Mouse (Mus musculus) cerebellum, adult (tissue): ENCODE measurements around the gene Dffa.
"Not testable (repeated sequence)": the region's sequence is repeated elsewhere in the genome, so short reads cannot be mapped to it uniquely, and the experiment has no call there.

Source experiments
- ATAC-seq: cut with Nextera tagmentation; 2 replicates; pipeline ENCODE4 v1.9.2; 2017; ENCODE audit warnings: mild to moderate bottlenecking, moderate library complexity, mixed read lengths; ENCODE audit not compliant: insufficient number of reproducible peaks, low FRiP score, low TSS enrichment

Dffa gene

DNA sequence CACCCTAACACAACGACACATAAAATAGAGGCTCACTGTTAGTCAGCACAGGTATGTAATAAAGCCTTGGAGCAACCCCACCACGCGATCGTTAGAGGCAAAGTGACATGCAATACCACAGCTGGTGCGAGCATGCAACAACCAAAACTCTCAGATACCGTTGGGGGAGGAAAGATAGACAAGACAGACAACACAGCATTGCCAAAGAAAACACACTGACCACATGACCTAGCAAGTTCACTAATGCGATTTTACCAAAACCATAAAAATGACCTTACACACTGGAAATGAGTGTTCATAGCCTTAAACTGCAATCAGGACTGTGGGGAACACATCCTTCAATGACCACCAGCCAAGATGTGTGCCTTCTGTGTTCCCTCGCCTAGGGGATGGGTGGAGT lies 12.6 kb upstream of the Dffa start:
- no peak for ATAC-seq

DNA sequence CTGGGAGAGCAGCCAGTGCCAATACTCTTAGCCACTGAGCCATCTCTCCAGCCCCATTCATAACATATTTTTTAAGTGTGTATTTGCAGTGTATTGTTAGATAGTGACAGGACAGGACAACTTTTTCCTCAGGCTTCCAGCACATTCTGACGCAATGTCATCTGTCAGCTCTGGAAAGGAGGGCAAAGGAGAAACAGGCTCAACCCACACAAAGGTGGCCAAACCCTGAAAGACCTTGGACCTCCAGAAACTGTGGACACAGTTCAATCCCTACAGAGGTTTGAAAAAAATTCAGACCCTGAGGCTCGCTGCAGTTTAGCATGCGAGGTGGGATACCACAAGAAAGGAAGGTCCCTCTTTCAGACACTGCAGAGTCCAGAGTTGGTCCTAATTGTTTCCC lies 6.0 kb upstream of the Dffa start:
- no peak for ATAC-seq

DNA sequence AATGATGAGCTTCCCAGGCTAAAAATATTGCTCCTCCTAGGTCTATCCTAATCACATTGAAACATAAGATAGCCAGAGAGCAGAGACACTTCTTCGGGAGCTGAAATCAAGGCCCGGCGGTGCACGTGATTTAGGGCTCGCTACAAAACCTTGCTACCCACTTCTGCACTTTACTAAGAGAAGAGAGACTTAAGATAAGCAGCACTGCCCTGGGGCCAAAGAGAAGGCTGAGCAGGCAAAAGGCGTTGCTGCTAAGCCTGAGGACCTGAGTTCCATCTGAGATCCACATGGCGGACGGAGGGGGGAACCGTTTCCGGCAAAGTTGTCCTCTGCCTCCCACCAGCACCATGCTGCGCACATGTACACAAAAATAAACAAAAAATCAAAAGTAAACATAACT lies 5.4 kb upstream of the Dffa start:
- ATAC-seq, result no peak

DNA sequence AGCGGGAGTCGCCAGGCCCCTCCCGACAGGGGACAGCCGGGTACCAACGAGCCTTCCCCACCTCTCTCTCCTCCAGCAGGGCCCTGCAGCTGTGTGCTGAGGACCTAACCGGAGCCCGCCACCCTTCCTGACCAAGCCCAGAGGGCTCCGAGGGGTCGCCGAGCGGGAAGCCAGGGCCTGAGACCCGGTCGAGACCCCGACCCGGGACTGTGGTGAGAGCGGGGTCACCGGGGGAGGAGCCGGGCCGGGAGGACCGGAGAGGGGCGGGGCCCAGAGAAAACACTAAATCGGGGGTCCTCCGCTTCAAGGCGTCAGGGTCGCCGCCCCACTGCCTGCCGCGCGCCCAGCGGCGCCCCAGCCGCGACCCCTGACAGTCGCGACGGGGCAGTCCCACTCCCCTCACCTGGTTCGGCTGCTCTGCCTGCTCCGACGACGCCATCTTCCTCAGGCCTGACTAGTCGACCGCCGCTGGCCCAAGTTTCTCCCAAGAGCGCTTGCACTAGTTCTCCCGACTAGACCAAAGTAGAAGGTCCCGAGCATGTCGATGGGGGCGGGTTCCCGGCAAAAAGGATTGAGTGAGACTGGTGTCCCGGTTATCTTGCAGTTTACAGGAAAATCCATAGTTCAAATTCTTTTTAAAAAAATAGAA lies 4.5 kb upstream of the Dffa start, which contains the start of gene Pex14:
Gene Pex14 (minus strand): TSS at position 508 of the 649 bp plus-strand sequence.
- ATAC-seq, result peak; percentile 70; the same call in 1 of the 2 replicates

DNA sequence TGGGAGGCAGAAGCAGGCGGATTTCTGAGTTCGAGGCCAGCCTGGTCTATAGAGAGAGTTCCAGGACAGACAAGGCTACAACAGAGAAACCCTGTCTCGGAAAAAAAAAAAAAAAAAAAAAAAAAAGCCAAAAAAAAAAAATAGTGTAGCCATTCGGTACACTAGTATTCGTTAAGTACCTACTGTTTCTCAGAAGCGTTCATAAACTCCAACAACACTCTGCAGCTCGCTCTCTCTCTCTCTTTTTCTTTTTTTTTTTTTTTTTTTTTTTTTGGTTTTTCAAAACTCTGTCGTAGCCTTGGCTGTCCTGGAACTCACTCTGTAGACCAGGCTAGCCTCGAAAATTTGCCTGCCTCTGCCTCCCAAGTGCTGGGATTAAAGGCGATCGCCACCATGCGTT lies 3.5 kb upstream of the Dffa start:
- ATAC-seq, result not testable (repeated sequence)

DNA sequence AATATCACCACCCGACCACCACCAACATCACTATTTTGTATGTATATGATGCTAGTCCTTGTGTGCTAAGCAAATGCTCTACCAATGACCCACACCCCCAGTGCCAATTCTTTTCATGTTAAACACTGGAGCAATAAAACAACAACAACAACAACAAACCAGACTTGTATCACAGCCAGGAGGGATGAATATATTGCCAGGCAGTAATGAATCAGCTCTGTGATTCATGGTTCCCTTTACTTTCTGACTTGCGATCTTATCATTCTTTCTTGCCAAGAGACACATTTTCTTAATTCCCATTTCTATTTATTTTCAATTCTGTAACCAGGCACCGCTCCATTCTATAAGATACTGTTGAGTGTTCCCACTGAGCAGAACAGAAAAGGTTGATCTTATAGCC lies 2.5 kb upstream of the Dffa start:
- ATAC-seq, result no peak

DNA sequence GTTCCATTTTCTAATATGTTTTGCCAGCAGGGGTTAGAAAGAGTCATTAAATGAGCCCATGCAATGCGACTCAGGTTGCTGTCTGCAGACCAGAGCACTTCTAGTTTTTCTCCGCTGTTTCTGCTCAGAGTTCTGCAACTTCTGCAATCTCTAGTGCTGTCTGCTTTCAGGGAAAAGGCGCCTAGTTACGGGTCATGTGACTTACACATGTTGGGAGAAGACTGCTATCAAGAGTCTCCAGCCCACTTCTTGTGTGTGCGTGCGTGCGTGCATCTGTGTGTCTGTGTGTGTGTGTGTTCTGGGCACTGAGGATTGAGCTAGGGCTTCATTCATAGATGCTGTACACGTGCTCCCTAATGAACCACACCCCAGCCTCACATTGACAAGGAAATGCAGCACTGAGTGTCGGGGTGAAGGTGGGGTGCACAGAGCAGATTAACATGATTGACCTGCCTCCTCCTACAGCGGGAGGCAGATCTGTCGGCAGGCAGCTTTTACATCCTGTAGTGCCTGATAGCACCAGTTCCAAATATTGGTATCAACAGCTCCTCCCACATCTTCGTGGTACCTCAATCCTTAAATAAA lies 16.1 kb downstream of the Dffa start:
- not testable (repeated sequence) for ATAC-seq

DNA sequence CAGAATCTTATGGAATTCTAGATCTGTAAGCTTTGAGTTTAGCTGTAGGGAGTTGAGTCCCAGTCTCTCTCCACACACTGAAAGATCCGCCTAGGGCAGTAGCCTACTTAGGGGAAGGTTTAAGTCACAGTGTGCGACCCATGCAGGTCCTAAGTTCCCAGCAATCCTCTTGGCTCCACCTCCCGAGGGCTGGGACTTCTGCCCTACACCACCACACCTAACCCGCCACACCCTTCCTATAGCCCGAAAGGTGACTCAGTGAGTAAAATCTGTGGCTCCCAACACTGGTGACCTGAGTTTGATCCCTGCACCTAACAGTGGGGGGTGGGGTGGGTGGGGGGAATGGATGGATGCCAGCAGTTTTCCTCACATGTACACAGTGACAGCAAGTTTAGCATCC lies 19.5 kb downstream of the Dffa start:
- no peak for ATAC-seq

DNA sequence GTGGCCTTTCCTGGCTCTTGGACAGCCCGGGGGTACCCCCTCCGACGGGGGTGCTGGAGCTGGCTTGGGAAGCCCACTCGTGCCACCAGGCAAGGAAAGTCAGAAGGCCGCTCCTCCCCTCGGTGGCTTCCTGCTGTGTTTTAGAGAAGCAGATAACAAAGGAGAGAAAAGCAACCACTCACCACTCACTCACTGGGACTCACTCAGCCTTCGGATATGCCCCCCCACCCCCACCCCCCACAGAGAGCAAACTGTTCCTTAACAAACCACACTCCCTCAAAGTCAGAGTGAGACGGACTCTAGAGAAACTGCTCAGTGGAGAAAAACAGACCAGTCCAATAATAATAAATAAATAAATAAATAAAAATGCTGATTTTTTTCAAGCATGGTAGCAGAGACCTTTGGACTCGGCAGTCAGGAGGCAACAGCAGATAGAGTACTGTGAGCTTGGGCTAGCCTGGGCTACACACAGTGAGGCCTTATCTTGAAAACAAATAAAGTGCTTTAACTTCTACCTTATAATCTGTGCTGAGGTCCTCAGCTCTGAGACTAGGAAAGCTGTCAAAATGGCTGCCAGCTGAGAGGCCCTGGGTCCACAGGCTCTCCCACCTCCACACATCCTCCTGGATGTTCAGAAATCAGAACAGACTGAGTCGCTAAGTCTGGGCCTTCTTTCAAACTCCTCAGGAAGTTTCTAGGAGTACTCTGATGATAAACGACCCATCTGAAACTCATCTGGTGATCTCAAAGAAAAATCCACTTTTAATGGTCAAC lies 21.6 kb downstream of the Dffa start:
- no peak for ATAC-seq

DNA sequence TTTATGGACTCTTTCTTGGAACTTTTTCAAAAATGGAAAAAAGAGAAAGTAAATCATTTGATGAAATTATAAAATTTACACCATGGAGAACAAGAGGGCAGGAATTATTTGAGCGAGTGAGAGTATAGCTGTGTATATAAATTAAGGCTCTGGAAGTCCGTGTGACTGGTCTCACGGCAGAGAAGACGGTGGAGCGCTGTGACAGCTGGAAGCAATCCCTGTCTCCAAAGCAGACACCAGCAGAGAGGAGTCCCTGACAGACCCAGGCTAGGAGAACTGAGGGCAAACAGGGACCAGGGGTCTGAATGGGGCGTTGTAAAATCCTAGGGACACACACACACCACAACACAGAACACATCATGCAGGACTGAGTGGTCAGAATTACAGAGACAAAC lies 22.2 kb downstream of the Dffa start:
- ATAC-seq, result no peak

DNA sequence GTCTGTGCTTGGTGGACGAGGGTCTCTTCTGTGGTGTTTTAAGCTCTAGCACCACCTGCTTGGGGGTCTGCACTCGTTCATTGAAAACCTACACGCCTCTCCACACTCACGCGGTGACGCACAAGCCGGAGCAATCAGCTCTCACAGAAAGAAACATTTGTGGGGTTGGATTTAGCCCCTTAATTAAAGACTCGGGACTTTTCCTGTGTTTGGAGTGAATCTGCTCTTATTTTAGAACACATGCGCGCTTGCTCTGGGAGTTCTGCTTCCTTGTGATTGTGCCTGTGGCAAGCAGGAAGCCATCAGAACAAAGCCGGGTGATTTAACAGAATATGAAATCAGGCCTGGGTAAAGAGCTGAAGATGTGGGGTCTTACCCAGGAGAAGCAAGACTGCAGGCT lies 22.7 kb downstream of the Dffa start, which contains the start of gene Cort:
Gene Cort (minus strand): TSS at position 101 of the 400 bp plus-strand sequence.
- ATAC-seq, result no peak

DNA sequence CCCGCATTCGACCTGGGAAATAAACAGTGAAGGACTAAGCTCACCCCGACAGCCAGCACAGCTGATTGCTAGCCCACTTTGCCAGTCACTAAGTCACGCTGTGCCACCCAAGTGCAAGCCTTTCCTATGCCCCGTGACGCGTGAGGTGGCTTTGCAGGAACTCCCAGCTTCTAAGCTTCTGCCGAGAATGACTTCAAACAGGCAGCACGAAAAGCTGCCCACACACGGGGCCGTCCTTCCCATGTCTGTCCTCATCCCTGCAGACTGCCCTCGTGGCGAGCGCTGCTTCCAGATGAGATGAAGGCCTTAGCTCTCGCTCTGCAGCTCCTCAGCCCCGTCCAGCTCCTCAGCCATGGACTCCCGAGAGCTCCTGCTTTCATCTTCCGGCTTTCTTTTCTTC lies 24.5 kb downstream of the Dffa start:
- no peak for ATAC-seq

DNA sequence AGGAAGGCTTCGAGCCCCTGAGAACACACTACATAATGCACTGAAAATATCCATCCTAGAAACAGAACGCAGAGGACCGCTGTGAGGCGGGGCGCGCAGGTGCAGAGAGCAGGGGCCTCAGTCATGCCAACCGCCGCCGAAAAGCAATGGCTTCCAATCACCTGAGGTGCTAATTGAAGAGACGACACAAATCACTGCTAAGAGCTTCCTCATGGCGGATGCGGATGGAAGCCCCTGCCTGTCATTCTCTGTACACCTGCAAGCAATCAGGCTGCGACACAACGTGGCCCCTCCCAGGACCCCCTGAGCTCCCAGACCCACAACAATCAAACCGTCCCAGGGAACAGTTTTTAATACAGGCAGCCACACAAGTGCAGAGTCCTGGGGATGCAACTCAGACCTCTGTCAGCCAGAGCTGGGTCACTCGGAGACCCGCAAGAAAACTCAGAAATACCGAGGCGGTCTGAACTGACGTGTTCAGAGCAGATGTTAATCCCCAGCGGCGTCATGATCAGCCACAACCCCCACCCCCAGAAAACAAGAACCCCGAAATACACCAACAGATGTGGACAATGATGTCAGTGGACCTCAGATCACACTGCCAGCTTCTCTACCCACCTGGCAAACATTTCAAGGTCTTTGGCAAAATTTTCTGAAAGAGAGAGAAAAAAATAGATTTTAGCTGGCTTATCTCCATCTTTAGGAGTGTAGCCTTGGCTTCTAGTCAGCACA lies 27.2 kb downstream of the Dffa start:
- ATAC-seq, result no peak

DNA sequence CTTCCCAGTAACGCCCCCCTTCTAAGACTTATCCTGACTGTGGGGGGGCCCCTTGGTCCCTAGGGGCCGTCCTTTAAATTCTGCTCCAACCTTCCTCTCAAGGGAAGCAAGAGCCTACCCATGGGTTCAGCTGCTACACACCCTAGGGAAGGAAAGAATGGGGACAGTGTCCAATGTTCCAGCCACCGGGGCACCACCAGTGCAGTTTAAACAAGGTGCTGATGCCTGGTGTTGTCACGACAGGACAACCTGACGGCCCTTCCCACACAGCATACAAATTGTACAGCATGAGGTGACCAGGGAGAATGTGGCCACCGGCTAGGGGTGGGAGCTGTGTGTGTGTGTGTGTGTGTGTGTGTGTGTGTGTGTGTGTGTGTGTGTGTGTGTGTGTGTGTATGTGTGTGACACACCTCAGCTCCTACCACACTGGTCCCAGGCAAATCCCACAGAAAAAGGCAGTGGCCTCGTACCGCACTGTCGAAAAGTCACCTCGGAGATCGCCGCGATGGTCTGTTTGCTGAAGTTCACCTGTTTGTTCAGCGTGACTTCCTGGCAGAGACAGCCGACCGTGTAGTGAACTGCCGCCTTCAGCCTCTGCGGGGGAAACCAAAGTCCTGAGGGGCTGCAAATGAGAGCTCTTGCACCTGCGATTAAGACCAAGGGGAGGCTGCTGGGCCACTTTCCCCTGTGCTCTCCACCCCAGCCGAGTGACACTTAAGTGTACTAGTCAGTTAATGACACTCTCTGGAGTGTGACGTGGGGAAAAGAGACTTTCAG lies 28.0 kb downstream of the Dffa start:
- ATAC-seq, result no peak

DNA sequence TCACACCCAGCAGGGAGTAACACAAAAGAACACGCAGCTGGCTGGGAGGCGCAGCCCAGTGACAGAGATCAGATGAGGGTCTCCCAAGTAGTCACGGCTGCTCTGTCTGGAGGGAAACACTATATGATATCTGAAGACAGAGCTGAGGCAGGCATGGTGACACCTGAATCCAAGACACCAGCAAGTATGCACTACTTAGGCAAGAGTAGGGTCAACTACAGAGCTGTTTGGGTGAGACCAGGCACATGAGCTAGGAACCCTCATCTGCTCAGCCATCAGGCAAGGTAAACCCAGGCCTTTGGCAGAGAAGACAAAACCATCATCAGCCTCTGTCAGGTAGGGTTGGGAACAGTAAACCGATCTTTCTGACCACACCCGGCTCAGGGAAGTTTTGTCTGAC lies 29.4 kb downstream of the Dffa start:
- ATAC-seq, result no peak

DNA sequence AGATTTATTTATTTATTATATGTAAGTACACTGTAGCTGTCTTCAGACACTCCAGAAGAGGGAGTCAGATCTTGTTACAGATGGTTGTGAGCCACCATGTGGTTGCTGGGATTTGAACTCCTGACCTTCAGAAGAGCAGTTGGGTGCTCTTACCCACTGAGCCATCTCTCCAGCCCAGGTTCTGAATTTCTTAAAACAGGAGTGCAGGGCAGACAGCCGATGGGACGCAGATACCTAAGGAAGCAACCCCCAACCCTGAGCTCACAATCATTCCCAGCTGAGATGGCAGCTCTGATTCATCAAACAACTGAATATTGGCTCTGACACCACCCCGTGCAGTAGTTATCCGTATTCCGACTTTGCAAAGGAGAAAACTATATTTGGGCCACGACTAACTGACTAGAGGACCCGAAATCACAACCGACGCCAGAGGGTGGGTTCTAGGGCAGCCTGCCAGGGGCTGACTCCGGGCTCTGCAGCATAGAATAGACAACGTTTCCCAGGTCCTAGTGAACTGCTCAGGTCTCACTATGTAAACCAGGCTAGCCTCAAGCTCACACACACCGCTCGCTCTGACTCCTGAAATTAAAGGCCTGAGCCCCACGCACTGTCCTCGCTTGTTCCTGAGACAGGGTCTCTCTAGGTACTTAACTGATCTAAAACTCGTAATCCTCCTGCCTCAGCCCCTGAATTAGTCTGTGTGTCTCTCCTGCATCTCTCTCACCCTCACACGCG lies 32.3 kb downstream of the Dffa start:
- ATAC-seq, result no peak

DNA sequence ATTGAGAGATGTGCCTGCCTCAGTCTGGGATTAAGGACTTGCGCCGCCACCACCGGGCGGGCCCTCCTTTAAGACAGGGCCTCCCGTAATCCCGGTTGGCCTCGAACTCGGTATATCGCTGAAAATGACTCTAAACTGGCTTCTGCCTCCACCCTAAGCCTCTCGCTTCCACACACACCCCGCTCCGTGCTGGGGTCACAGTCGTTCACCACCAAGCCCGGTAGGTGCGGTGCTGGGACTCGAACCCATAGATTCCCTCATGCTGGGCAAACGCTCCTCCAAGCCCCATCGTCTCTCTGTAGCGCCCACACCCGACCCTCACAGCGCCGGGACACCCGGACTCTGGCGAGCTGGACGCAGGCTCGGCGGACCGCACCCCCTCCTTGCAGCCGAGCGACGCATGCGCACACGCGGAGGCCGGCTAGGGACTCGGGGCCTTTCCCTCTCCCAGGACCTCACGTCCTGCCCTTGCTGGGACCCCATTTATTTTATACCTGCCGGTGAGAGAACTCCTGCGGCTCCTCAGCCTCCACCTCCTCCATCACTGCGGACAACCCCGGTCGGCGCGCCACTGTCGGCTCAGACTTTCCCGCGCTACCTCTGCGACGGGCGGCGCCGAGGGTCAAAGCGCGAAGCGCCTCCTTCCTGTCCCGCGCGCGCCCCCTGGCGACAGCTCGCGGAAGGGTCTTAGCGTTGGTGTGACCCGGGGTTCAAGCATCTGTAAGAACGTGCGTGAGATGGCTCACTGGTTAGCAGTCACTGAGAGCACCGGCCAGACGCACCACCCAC lies 33.2 kb downstream of the Dffa start, which contains the start of gene Cenps:
Gene Cenps (minus strand): TSS at position 648 of the 789 bp plus-strand sequence.
- peak; percentile 86 for ATAC-seq

DNA sequence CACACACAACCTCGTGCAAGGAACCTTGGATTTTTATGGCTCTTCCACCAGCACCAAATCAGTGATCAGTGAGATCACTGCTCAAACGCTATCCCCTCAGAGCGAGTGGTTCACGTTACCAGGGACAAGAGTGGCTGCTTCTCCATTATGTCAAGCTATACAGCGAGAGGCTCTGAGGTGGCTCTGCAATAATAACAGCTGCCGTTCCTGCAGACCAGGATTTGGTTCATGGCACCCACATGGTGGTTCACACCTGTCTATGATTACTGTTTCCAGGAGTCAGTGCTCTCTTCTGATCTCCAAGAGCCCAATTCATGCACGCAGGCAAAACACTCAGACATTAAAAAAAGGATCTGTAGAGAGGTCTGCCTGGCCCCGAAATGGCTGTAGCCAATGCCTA lies 34.6 kb downstream of the Dffa start:
- ATAC-seq, result no peak

DNA sequence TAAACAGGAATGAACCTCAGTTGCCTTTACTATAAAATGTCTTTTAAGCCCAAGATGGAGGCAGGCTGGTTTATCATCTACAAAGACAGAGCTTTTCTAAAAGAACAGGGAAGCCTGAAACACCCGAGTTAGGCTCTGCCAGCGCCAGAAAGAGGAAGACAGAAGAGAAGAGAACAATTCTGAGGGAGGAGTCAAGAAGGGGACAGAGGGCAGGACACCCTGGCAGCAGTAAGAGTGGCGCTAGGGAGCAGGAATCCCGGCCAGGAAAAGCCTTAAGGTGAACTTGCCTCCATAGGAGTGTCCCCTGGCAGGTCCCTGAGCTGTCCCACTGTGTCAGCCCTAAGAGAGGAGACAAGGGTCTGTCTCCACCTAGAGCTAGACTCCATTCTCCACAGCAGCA lies 39.6 kb downstream of the Dffa start:
- ATAC-seq, result no peak
